Mouse (Mus musculus) kidney, adult 2 months (tissue): ENCODE data around the gene Defa26.
"Not testable (repeated sequence)": the region's sequence is repeated elsewhere in the genome, so short reads cannot be mapped to it uniquely, and the experiment has no call there.

ENCODE experiments used
- CTCF ChIP-seq: fragments of 200-500 bp; conservative IDR thresholded peaks from 2 replicates; pipeline ENCODE4 v1.5.1; 2011; ENCODE audit warnings: low read depth, mild to moderate bottlenecking, control low read depth, low read length, moderate library complexity, mixed read lengths; ENCODE audit not compliant: insufficient read depth, insufficient read length
- POLR2A ChIP-seq: fragments of 200-500 bp; IDR thresholded peaks from one replicate; pipeline ENCODE4 v1.6.1; 2011; ENCODE audit warnings: low read depth, low read length, control low read depth

DNA sequence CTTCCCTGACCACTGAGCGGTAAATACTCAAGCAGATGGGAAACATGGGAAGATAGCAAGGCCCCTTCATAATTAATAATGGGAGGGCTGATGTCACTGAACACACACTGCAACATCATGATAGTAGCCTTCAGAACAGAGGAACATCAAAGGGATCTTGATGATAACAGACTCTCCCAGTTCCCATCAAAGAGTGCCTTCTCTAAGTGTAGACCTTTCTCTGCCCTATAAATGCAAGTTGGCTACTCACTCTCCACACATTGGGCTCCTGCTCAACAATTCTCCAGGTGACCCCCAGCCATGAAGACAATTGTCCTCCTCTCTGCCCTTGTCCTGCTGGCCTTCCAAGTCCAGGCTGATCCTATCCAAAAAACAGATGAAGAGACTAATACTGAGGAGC, 47.5 kb downstream of the Defa26 start, which contains the start of gene Defa34:
- not testable (repeated sequence) for TF ChIP-seq CTCF, POLR2A
